Mouse (Mus musculus) lung, postnatal 25 days (tissue): ENCODE measurements around the gene Crabp2.
"Not testable (repeated sequence)": the region's sequence is repeated elsewhere in the genome, so short reads cannot be mapped to it uniquely, and the experiment has no call there.

ENCODE experiments used
- DNase-seq: peaks from one replicate; pipeline ENCODE4 v3.0.0; 2022; ENCODE audit warnings: low spot score

Crabp2 gene

GRCm38 (mm10) chr3:87948378-87949265 lies at the start of gene Crabp2:
TSS of gene Crabp2 (plus strand) at chr3:87948666.
- no peak for DNase-seq

- no peak for DNase-seq
These were observed 49.2 kb upstream of the Crabp2 start for GRCm38 (mm10) chr3:87899266-87899665.

- no peak for DNase-seq
These were observed 48.7 kb upstream of the Crabp2 start for GRCm38 (mm10) chr3:87899776-87900175.

GRCm38 (mm10) chr3:87901036-87901624 lies 47.3 kb upstream of the Crabp2 start:
- no peak for DNase-seq

GRCm38 (mm10) chr3:87901959-87902358 lies 46.5 kb upstream of the Crabp2 start:
- DNase-seq, result not testable (repeated sequence)

- DNase-seq, result no peak
These were observed 44.6 kb upstream of the Crabp2 start for GRCm38 (mm10) chr3:87903821-87904220.

- peak; percentile 96 for DNase-seq
These were observed 42.5 kb upstream of the Crabp2 start, which contains the start of gene Hdgf for GRCm38 (mm10) chr3:87905880-87906485. TSS of gene Hdgf (plus strand) at chr3:87906321.

GRCm38 (mm10) chr3:87906601-87906980 lies 41.9 kb upstream of the Crabp2 start:
- DNase-seq, result peak; percentile 43

GRCm38 (mm10) chr3:87906981-87907857 lies 41.2 kb upstream of the Crabp2 start:
- DNase-seq, result peak; percentile 78

- no peak for DNase-seq
These were observed 40.6 kb upstream of the Crabp2 start for GRCm38 (mm10) chr3:87907906-87908305.

GRCm38 (mm10) chr3:87909381-87909780 lies 39.1 kb upstream of the Crabp2 start:
- DNase-seq, result no peak

GRCm38 (mm10) chr3:87909874-87910273 lies 38.6 kb upstream of the Crabp2 start:
- peak; percentile 41 for DNase-seq

- DNase-seq, result peak; percentile 90
These were observed 37.8 kb upstream of the Crabp2 start for GRCm38 (mm10) chr3:87910573-87911141.

- no peak for DNase-seq
These were observed 35.0 kb upstream of the Crabp2 start for GRCm38 (mm10) chr3:87913491-87913890.

GRCm38 (mm10) chr3:87913891-87914290 lies 34.6 kb upstream of the Crabp2 start:
- DNase-seq, result no peak

- DNase-seq, result no peak
These were observed 31.5 kb upstream of the Crabp2 start for GRCm38 (mm10) chr3:87916990-87917389.

- no peak for DNase-seq
These were observed 29.9 kb upstream of the Crabp2 start for GRCm38 (mm10) chr3:87918551-87918950.

GRCm38 (mm10) chr3:87919336-87920108 lies 28.9 kb upstream of the Crabp2 start, which contains the start of gene Mrpl24:
TSS of gene Mrpl24 (plus strand) at chr3:87919506.
- DNase-seq, result peak; percentile 94

- DNase-seq, result no peak
These were observed 28.1 kb upstream of the Crabp2 start for GRCm38 (mm10) chr3:87920270-87920943.

GRCm38 (mm10) chr3:87924996-87925395 lies 23.5 kb upstream of the Crabp2 start:
- DNase-seq, result no peak
